Comparison of ENCODE assay signal across 23 mouse cellular contexts in genomic region chr8:115033194-115033593, GRCm38 (mm10).
DNase-seq lines count a peak whose midpoint lies in the region; ATAC-seq and TF ChIP-seq lines count a peak whose summit lies in the region.
"Had no signal": no experiment of that assay in that cellular context is flagged by ENCODE, and none has a peak within 500 bp of the region (broad histone marks: within the 10 kb centered on the region; RNA-seq: fewer than 3 reads in every experiment).

No protein-coding gene starts in this region.

- H3K9ac ChIP-seq in lung, embryonic 15.5 days = no peak overlapping the region
- H3K9ac ChIP-seq: forebrain, postnatal 0 days; hindbrain, embryonic 15.5 days; kidney, embryonic 15.5 days; liver, embryonic 14.5 days; midbrain, embryonic 13.5 days had no signal

- peak overlapping the region; percentile 21; the same call in 1 of the 2 replicates for H3K27ac ChIP-seq in cerebellum, adult 2 months (ENCODE audit: insufficient read depth, low read length)
- H3K27ac ChIP-seq in lung, embryonic 15.5 days = no peak overlapping the region
- H3K27ac ChIP-seq: hindbrain, embryonic 15.5 days; kidney, embryonic 15.5 days; left cerebral cortex, adult 2 months; liver, embryonic 14.5 days; midbrain, embryonic 13.5 days; stomach, postnatal 0 days had no signal

- intact Hi-C loops in heart, postnatal 14 days (cut with DNase I) = no loop called here
- intact Hi-C loops in heart, postnatal 25 days (cut with DNase I) = no loop called here

- H3K9me3 ChIP-seq in lung, embryonic 15.5 days = no peaks in the 10 kb centered on the region
- H3K9me3 ChIP-seq: hindbrain, embryonic 15.5 days; kidney, embryonic 15.5 days; midbrain, embryonic 13.5 days had no signal

- WGBS in cerebellum, adult 2 months = 97% methylated on average over 1 of the region's 1 CpGs
- WGBS in lung, embryonic 15.5 days = 80% methylated on average over 1 of the region's 1 CpGs
- 43% methylated on average over 1 of the region's 1 CpGs for WGBS in lung, adult 2 months

- no peak for DNase-seq in cerebellum, adult 2 months
- no peak for DNase-seq in cerebellum, adult 9-11 months
- DNase-seq in heart, postnatal 14 days = peak; percentile 19 to 27
- no peak for DNase-seq in heart, postnatal 25 days (ENCODE audit: low spot score)
- no peak for DNase-seq in lung, adult 2 months
- DNase-seq in R1 (ENCODE audit: low read depth, low spot score) = peak; percentile 27
- no peak for DNase-seq in urinary bladder, postnatal 10 days (ENCODE audit: low spot score)
- DNase-seq: adrenal gland, postnatal 10 days; cerebellum, adult 9-10 months; forebrain, postnatal 0 days; gastrocnemius, postnatal 14 days; heart, adult 11 months; kidney, adult 11 months; right cerebral cortex, postnatal 14 days; thymus, adult 2 months; thymus, postnatal 4 days had no signal

- H3K27me3 ChIP-seq in cerebellum, adult 2 months (ENCODE audit: control insufficient read depth, insufficient read depth, low read length) = no peaks in the 10 kb centered on the region; the same call in 1 of the 2 replicates
- no peaks in the 10 kb centered on the region for H3K27me3 ChIP-seq in lung, embryonic 15.5 days
- H3K27me3 ChIP-seq: hindbrain, embryonic 15.5 days; midbrain, embryonic 13.5 days had no signal

- no peak for TF ChIP-seq POLR2A in cerebellum, adult 2 months (IDR thresholded peaks at IDR 0.05; ENCODE audit: borderline replicate concordance, insufficient read depth, low read length)
- no peak for TF ChIP-seq POLR2A in lung, adult 2 months (IDR thresholded peaks at IDR 0.05; ENCODE audit: borderline replicate concordance, extremely low read depth, low read depth, low read length)

- TF ChIP-seq CTCF in cerebellum, adult 2 months (IDR thresholded peaks at IDR 0.05; ENCODE audit: borderline replicate concordance, insufficient read depth, low read depth, low read length) = no peak
- TF ChIP-seq CTCF in lung, adult 2 months (IDR thresholded peaks at IDR 0.05; ENCODE audit: insufficient read depth, low read length) = no peak

- no peaks in the 10 kb centered on the region for H3K36me3 ChIP-seq in lung, embryonic 15.5 days
- H3K36me3 ChIP-seq: hindbrain, embryonic 15.5 days; kidney, embryonic 15.5 days; midbrain, embryonic 13.5 days had no signal

- no peak overlapping the region for H3K4me2 ChIP-seq in lung, embryonic 15.5 days
- H3K4me2 ChIP-seq: hindbrain, embryonic 15.5 days; kidney, embryonic 15.5 days; midbrain, embryonic 13.5 days had no signal

- no peak overlapping the region for H3K4me3 ChIP-seq in cerebellum, adult 2 months (replicated peaks; ENCODE audit: insufficient read depth, low read depth, low read length)
- H3K4me3 ChIP-seq in lung, embryonic 15.5 days = no peak overlapping the region
- H3K4me3 ChIP-seq in lung, adult 2 months (replicated peaks; ENCODE audit: extremely low read depth, low read depth, low read length) = no peak overlapping the region
- H3K4me3 ChIP-seq: hindbrain, embryonic 15.5 days; kidney, embryonic 15.5 days; left cerebral cortex, adult 2 months; midbrain, embryonic 13.5 days had no signal

- H3K4me1 ChIP-seq in cerebellum, adult 2 months (ENCODE audit: control insufficient read depth, insufficient read depth, low read length) = no peaks in the 10 kb centered on the region; the same call in 1 of the 2 replicates
- 0 out of 2 replicates have a peak, but pooled peaks cover 4% of the 10 kb centered on the region for H3K4me1 ChIP-seq in lung, embryonic 15.5 days
- H3K4me1 ChIP-seq in lung, adult 2 months (ENCODE audit: control insufficient read depth, insufficient read depth, low read length) = no peaks in the 10 kb centered on the region
- H3K4me1 ChIP-seq: hindbrain, embryonic 15.5 days had no signal

- ATAC-seq in lung, embryonic 15.5 days (ENCODE audit: borderline replicate concordance, extremely low read depth, low FRiP score, low TSS enrichment) = 0 out of 2 replicates have a peak, but pooled peaks have one; percentile 62
- ATAC-seq: forebrain, postnatal 0 days; midbrain, embryonic 13.5 days had no signal

Comparison
In these comparisons a context has a peak if more than half of its experiments do, and no peak if none do; other contexts are left out.
1. DNase-seq: peak in heart, postnatal 14 days (2 of 2) and R1 (single experiment); none in cerebellum, adult 2 months (0 of 2), cerebellum, adult 9-11 months (single experiment), heart, postnatal 25 days (single experiment), lung, adult 2 months (single experiment) and urinary bladder, postnatal 10 days (single experiment).